Comparison of ENCODE assay signal across 14 mouse cellular contexts in the genomic region with DNA sequence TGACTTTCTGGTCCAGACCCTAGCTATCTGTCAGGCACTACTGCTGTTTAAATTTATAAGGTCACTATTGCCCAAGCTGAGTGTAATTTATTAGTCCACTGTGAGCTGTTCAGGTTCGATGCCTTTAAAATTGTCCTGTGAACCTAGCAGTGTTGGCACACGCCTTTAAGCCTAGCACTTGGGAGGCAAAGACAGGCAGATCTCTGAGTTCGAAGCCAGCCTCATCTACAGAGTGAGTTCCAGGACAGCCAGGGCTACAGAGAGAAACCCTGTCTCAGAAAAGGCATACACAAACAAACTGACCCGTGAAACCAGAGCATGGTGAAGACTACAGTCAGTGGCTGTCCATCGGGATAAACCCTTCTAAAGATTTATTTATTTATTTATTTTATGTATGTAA.
"Had no signal": no experiment of that assay in that cellular context is flagged by ENCODE, and none has a peak within 500 bp of the region (broad histone marks: within the 10 kb centered on the region; RNA-seq: fewer than 3 reads in every experiment).

No protein-coding gene starts in this region.

- DNase-seq: lung, adult 18-20 months; lung, embryonic 14.5 days; lung, postnatal 10 days; lung, postnatal 4 days; right cerebral cortex, postnatal 14 days; thymus, adult 2 months; thymus, postnatal 25 days had no signal

- H3K4me3 ChIP-seq: megakaryocyte, embryonic 14.5 days; midbrain, embryonic 13.5 days; midbrain, embryonic 15.5 days; neural tube, embryonic 12.5 days; stomach, embryonic 15.5 days had no signal

- H3K27ac ChIP-seq: liver, embryonic 14.5 days; midbrain, embryonic 13.5 days; midbrain, embryonic 15.5 days; neural tube, embryonic 12.5 days; stomach, embryonic 15.5 days; stomach, postnatal 0 days had no signal

- H3K36me3 ChIP-seq: midbrain, embryonic 13.5 days; midbrain, embryonic 15.5 days; neural tube, embryonic 12.5 days; stomach, embryonic 15.5 days had no signal

- H3K4me1 ChIP-seq: midbrain, embryonic 13.5 days; midbrain, embryonic 15.5 days; neural tube, embryonic 12.5 days; stomach, embryonic 15.5 days had no signal

- H3K27me3 ChIP-seq: midbrain, embryonic 13.5 days; midbrain, embryonic 15.5 days; neural tube, embryonic 12.5 days; stomach, embryonic 15.5 days had no signal
